Mouse (Mus musculus) E14TG2a.4 (cell line): ENCODE results near the gene Rasal1.

Source experiments
- CTCF ChIP-seq: conservative IDR thresholded peaks from 2 replicates; pipeline ENCODE4 v1.5.1; 2014; ENCODE audit warnings: low read length
- NANOG ChIP-seq: IDR thresholded peaks from 2 replicates; pipeline ENCODE4 v1.6.1; 2014; ENCODE audit warnings: borderline replicate concordance, low read length, mixed read lengths
- POU5F1 ChIP-seq: IDR thresholded peaks from 2 replicates; pipeline ENCODE4 v1.6.1; 2014; ENCODE audit warnings: low read length, borderline replicate concordance

DNA sequence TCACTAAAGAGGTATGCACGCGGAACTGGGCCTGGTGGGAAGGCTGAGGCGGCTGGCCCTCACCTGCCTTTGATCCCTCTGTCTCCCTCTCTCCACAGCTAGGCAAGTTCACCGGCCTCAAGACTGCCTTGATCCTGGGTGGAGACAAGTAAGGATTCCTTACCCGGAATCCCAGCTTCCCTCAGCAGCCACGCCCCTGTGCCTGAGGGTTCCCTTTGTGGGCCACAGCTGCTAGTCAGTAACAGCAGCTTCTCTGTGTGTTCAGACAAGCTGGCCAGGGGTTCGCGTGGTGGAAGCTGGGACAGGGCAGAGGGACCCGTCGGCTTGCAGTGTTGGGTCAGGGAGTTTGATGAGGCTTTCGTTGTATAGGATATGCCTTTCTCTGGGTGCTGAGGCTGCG, 29.8 kb upstream of the Rasal1 start:
- TF ChIP-seq CTCF, result no peak
- no peak for TF ChIP-seq POU5F1
- TF ChIP-seq NANOG, result no peak
